Mouse (Mus musculus) spleen, postnatal 36 days (tissue): ENCODE results near the gene Gm49486.

Experiments
- DNase-seq, 2 experiments: peaks; one replicate each; pipeline ENCODE4 v3.0.0; 2022; ENCODE audit warnings: low spot score in 2 of 2, mixed read lengths in 1 of 2

The Gm49486 gene

DNA sequence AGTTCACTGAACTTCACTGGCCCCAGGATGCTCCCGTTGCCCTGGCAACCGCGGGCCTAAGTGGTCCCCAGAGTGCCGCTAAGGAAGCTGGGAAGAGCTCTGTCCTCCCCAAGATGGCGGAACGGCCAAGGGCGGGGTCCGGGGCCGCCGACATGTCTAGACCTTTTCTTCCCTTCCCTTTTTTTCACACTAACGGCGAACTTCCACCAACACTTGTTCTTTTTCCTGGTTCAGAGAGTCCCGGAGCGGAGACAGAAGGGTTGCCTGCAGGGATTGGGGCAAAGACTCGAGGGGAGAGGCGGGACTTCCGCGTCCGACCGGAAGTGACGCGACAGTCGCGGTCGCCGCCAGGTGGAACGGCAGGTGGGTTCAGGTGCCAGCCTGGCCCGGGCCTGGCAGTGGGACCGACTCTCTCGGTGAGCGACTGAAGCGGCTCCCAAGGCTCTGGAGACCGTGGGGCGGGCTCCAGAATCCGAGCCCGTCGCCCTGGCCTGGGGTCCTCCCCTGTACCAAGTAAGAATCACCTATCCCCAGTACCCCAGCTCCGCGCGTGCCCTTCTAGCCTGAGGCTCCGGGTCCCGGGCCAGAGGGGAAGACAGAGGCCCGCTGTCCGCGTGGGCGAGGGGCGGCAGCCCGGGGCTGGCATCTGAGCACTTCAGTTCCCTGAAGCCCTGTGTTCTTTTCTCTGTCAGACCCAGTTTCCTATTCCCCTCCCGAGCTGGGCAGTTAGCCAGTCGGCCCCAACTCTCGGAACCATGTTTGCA lies at the start of gene Gm49486, which contains the start of gene Pick1:
Gene Gm49486 (plus strand): TSS at position 334 of the 764 bp plus-strand sequence.
Gene Pick1 (plus strand): TSS at position 116 of the 764 bp plus-strand sequence.
- DNase-seq, result peak; percentile 85 to 86

DNA sequence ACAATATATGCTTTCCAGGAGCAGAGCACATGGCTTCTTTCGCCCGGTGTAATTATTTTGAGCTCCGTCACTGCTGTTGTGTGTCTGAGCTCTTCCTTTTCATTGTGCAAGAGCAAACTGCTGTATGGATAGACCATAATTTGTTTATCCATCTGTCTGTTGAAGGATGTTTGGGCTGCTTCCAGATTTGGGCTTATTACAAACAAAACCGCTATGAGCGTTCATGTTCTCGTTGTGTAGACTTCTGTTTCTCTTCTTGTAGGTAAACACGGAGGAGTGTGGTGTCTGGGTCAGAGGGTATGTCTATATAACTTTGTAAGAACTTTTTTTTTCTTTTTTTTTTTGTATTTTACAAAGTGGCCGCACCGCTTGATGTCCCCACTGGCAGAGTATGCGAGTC lies 44.0 kb upstream of the Gm49486 start:
- DNase-seq, result no peak

DNA sequence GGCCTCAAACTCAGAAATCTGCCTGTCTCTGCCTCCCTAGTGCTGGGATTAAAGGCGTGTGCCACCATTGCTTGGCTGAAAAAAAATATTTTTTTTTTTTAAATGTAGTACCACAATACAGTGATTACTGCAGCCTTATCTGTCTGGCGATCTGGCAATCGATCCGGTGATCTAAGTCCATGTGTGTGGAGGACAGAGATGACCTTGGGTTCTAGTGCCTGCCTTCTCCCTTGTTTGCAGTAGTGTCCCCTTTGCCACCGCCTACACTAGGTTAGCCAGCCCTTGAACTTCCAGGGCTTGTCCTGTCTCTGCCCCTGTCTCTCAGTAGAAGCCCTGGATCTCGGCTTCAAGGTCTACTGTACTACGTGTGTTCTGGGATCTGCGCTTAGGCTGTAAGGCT lies 41.4 kb upstream of the Gm49486 start:
- no peak for DNase-seq

DNA sequence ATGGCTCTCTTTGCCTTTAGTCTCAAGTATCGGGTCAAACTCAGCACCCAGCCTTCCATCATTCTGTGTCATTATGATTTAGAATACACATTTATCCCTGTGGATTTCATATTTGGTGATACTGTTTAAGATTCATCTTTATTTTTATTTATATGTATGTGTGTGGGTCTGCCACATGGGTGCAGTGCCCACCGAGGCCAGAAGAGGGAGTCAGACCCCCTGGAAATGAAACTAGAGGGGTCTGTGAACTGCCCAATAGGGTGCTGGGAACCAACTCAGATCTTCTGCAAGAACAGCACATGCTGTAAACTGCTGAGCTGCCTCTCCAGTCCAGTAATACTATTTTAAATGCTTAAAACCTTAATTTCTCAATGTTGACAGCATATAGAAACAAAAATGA lies 37.8 kb upstream of the Gm49486 start:
- DNase-seq, result no peak

DNA sequence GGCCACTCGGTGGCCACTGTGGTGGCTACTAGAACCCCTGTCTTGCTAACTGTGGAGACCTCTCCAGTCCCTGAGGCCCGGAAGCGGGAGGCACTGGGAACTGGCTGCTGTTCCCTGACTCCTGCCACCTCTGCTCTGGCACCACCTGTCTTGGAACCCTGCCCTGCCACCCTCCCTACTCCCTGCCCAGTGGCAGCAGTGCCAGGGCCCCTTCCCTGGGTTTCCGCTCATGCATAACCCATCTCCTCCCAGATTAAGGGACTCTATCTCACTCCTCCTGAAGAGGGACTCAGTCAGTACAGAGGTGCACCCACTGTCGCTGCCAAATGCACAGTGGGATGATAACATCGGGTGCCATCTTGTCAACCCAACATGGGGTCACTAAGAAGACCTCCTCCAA lies 36.7 kb upstream of the Gm49486 start:
- DNase-seq, result no peak

DNA sequence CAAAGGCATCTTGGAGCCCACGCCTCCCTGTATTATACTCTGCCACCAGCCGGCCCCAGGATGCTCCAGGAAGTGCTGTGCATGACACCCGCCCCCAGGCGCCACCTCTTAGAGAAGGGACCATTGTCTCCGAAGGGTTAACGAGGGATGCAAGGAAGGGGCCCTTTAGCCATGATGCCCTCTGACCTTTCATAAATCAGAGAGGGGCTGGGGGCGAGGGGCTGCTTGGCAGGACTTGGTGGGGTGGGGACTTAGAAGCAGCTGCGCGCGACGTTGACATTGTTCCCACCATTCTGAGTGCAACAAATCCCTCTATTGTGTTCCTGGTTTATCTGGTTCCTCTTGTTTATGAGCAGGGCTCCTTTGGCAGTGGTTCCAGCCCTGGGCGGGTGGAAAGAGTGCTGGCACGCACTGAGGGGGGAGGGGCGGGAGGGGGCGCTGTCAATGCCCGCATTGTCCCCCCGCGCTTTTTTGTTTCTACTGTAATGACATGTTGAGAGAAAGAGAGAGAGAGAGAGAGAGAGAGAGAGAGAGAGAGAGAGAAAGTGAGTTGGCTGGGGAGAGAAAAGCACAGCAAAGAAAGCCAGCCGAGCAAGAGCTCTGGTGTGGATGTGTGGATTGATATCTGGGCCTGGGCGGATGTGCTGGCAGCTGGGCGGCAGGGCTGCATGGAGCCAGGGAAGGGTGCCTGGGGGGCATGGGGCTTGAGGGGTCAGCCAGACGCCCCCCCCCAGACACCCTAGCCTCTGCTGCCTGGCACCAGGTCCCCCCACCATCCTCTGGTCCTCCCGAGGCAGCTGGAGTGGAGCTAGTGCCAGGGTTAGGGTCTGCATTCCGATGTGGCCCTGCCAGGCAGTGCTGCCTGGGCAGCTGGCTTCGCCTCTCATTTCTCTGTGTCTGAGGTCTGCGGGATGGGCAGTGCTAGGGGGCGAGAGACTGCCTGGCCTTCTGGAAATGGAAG lies 36.0 kb upstream of the Gm49486 start:
- no peak for DNase-seq

DNA sequence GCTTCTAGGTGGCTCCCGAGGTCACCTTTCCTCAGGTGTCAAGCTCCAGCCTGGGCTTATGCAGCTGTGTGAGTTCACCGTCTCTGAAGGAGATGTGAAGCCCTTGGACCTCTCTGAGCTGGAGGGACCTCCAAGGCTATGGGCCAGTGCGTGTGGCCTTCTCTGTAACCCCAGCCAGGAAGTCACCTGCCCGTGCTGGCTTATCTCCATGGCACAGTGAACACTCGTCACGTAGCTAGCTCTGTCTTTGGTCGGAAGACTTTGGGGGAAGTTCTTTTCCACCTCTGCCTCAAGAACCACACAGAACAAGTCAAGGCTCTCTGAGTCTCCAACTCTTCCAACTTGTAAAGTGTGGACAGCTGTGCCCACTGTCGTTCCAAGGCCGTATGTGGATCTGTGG lies 35.1 kb upstream of the Gm49486 start:
- no peak for DNase-seq

DNA sequence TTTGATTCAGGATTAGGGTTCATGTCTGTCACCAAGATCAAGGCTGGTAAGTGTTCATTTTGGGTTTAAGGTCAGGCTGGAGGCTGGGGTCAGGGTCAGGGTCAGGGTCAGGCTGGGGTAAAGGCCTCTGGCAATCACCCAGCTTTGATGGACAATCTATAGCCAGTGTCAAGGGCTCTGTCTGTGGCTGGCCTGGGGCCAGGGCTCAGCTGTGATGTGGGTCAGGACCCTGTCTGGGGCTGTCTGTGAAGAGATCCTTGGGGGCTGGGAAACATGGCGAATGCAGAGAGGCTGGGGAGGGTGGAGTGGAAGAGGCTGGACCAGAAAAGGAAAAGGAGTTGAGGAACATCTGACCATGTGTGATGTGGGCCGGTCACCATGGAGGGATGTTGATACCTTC lies 34.2 kb upstream of the Gm49486 start:
- DNase-seq, result no peak

DNA sequence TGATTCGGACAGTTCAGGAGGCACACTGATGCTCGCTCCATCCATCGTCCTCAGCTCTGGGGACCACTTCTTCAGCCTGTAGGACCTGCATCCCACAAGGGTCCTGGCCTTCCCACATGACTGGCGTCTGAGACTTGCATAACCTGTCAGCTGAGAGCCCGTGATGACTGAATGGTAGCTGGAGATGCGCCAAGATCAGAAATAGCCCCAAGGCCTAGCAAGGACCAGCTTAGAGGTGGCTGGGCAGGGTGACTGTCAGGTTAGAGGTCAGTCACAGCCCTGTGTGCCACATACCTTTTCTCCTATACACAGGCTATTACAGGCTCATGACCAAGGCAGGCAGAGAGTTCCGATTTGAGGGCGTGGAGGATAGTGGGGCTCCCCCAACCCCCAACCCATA lies 33.7 kb upstream of the Gm49486 start:
- no peak for DNase-seq

DNA sequence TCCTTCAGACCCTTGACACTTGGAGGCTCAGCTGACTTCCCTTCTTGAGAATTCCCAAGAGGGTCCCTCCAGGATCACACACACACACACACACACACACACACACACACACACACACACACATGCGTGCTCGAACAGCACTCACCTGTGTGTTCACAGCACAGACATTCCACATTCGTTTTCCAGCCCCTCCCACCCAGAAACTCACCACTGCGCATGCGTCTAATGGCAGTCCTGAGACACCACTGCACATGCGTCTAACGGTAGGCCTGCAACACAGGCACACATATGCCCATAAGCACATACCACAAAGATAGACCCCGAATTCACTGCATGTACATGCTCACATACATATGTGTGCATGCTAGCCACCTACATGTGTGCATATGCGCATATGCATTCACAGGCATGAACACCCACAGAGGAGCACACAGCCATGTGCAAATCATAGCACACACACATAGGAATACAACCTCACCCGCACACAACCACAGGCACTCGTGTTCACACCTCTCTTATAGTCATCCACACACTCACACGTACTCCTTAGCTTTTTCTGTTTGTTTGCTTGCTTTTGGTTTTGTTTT lies 29.7 kb upstream of the Gm49486 start:
- no peak for DNase-seq

DNA sequence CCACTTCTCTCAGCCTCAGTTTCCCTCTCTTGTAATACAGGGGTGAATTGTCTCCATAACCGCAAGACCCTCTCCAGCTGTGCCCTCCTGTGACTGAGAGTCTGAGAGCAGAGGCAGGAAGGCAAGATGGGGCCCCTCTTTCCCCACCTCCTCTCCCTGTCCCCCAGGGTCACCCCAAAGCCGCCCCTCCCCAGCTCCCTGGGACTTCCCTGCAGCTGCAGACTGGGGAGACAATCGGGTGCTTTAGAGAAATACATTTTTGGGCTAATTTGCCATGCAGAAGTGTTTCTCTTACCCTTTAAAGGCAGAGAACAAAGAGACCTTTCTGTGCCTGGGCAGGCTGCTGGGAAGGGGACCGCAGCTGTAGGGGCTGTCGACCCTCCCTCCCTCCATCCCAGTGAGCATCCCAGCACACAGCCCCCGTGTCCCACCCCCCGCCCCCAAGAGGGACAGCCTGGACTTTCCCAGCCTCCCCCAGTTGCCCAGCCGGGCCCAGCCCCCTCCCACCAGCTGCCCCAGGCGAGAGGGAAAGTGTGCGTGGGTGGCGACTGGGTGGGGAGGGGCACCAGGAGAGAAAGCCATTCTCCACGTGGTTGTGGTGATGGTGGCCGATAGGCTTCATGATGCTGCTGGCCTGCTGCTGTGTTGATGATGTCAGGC lies 27.6 kb upstream of the Gm49486 start:
- DNase-seq, result no peak

DNA sequence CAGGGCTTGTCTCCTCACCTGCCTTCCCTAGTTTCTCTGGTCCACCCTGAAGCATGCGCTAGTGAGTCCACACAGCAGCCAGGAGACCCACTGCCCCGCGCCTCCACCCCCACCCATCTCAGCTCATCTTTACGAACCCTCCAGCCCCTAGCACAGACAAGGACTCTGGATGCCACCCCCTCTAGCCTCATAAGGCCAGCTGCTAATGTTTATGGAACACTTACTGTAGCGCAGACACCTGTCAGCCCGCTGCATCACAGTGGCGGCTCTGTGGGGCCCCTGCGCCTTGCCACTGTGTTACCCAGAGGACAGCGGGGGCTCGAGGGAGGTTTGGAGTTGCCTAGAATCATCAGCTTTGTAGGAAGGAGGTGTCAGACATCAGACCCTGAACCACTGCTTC lies 26.6 kb upstream of the Gm49486 start:
- no peak for DNase-seq

DNA sequence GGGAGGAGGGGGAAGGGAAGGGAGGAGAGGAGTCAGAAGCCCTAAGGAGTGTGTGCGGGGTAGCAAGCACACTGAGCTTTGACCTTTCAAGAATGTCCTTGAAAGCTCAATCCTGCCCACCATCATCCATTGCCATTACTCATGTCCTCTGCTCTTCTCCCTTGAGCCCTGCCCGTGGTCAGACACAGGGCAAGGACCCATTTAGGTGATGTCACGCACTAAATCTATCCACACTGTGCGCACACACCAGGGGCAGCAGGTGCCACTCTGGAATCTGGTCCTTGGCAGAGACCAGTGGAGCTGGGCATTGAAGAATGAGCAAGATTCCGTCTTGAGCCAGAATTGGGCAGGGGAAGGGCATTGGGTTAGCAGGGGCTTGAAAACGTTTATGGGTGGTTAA lies 21.0 kb upstream of the Gm49486 start:
- DNase-seq, result no peak

DNA sequence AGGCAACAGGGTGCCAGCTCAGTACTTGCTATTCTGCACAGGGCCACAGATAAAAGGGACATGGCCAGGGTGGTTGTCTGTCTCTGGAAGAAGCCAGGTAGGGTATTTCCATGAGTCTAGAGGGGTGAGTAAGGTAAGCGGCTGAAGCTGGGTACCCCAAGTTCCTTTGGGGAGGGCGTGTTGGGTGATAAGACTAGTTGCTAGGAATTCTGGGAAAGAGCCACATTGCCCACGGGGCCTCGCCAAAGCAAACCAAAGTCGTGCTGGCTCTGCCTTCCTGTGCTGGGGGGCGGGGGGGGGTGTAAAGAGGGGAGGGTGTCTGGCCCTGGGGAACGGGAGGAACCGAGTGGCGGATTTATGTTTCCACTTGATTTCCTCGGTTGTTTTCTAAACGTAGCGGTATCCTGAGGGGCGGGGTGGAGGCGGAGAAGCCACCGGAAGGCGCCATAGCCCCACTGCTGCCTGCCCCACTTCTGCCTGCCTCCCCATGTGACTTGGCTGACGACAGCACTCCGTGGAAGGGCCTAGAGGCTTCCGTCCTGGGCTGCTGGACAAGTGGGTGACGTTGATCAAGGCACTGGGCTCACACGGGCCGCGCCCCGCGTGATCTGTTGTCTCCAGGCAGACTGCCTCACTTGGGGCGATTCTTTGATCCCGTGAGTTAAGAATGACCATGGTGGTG lies 20.3 kb upstream of the Gm49486 start:
- peak; percentile 57 to 64 for DNase-seq

DNA sequence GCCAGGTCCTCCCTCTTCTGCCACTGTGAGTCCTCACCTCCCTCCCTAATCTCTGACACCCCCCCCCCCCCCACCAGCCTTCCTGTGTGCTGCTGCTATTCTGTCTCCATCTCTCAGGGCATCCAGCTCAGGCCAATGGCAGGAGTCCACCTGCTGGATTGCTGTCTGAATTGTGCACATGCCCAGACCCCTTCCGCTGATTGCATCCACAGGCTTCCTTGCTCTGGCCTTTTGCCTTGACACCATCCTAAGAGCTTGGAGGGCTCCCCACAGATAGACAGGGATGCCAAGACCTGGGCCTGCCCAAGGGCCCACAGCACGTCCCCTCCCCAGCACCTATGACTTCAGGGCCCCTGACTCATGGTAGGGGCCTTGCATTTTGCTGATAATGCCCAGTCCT lies 18.8 kb upstream of the Gm49486 start:
- DNase-seq, result no peak

DNA sequence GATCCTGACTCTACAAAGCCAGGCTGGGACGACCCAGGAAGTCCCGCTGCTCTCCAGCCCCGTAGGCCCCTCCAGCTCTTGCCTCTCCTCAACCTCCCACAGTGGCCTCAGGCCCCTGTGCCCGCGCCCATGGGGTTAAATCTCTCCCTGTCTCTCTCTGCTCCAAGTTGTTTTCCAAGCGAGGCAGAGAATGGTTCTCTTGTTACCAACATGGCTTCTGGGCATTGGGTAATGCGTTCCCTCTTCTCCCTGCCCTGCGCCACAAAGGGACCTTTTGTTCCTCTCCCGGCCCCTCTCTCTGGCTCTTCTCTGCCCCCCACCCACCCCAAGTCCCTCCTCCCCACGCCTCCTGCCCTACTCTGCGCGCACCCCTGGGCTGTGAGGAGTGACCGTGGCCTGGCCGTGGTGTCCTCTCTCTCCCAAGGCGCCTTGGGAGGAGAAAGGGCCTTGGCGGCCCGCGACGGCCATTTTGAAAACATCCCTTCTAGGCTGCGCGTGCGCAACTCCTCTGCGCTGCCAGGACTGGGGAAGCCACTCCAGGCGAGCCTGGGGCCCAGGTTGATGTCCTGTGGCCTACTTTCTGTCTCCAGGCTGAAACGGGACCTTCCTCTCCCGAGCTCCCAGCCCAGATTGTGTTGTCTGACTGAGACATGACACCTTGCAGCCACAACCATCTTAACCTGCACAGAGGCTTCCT lies 16.3 kb upstream of the Gm49486 start:
- DNase-seq, result no peak

DNA sequence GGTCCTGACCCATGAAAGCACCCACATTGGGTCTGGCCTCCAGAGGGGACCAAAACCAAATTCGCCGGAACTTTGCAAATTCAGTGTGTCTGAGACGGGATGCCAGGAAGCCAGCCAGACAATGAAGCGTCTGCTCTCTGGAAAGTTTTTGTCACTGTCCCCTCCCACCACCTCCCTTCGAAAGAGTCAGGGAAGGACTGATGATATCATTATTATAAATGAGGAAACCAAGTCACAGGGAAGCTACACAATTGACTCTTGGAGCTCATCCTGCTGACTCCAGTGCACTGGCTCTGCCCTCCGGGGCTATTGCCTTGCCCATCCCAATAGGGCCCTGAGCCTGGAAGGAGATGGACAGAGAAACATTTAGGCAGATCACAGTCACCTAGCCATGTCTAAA lies 15.6 kb upstream of the Gm49486 start:
- DNase-seq, result no peak

DNA sequence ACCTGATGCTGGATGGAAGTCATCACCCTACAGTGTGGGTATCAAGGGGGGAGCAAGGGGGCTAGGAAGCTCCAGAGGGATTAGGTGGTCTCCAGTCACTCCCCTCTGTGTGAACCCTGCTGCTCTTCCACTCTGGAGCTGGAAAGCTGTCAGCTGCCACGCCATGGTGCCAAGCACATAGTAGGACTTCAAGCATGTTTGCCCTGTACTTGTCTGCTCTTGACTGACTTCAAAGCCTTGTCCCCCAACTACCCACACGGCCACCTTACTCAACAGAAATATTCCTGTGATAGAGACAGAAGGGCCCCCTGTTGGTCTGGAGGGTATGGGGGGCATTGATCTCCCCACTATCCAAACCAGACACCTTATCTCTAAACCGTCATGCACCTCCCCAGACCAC lies 13.0 kb upstream of the Gm49486 start:
- DNase-seq, result no peak

DNA sequence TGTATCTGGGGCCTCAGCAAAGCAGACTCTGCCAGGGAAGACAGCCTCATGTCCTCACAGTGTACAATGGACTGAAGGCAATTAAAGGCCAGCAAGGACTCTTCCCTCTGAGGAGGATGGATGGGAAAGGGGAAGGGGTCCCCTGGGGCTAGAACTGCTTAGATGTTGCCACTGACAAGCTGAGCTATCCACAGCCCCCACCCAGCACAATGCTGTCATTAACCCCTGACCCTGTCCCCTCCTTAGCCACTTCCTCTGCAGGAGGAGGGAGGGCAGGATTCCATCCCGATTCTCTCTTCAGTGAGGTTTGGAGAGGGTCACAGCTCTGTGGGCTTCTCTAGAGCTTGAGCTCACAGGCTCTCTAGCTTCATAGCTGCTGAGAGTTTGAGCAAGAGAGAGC lies 9.6 kb upstream of the Gm49486 start:
- no peak for DNase-seq

DNA sequence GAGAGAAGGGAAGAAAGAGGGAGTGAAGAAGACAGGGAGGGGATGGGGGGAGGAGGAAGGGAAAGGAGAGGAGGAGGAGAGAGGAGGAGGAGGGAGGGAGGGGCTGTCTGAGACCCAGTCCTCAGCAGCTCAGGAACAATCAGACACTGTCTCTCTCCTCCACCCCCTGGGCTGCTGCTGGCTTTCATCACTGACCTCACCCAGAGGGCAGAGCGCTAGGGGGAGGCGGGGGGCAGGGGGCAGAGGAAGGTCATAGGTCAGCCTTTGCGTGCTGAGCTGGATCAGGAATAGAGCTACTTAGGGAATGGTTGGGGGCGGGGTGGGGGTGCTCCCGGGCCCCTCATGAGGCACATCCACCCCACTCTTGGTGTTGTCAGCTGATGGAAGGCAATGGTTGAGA lies 5.5 kb upstream of the Gm49486 start:
- DNase-seq, result no peak

DNA sequence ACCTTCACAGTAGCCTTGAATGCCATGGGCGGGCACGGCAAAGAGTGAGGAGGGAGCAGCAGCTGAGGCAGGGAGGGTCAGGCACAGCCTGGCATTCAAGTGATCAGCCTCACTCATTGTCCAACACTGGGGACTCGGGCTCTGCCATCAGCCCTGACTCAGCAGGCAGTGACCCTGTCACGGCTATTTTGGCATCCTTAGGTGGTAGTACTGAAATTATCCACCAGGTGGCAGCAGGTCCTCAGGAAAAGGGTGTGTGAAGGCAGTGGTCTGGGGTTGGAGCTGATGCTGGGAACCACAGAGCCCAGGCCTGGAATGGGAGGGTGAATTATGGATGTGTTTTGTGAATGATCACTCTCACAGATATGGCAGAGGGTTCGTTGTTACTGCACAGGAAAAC lies 4.5 kb upstream of the Gm49486 start:
- peak; percentile 57 to 69 for DNase-seq
